Mouse (Mus musculus) mature B cell (primary cell): Measurements from ENCODE around the gene Tnni1.

ENCODE experiments used
- in situ Hi-C: fragments of 300-500 bp; cut with MboI; formaldehyde crosslinking; loops from 2 replicates; pipeline ENCODE4 v1.14.3; 2019

Tnni1 gene

DNA sequence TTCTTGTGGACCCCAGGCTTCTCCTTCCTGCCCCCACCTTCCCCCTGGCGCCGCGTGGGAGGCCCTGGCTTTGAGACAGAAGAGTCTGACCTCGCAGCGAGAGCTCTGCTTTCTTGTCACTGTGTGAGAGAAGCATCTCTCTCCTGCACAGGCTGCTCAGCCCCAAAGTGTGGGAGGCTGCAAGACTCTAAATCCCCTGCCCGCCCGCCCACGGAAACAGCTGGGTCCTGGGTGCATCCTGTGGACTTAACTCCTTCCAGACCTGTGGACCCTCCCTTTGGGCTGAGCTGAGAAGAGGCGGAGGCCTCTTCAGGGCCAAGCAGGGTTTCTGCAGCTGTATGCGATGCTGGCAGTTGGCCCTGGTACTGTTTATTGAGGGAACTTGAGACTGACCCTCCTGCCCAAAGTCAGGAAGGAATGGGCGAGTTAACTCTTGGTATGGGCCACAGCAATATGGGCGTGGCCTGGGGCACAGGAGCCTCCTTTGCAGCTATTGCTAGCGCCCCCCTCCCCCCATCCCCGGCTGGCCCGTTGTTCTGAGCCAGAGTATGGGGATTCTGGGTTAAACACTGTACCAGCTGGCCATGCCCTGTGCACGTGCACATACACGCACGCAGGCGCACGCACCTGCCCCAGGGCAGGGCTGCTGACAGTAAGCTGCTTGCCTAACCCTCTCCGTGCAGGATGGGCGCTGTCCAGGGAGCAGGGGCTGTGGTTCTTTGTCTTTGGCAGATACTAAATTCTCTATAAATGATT lies at the start of gene Tnni1:
TSS of gene Tnni1 (plus strand) at position 655 of the 756 bp plus-strand sequence.
- in situ Hi-C loops: no loop called here

DNA sequence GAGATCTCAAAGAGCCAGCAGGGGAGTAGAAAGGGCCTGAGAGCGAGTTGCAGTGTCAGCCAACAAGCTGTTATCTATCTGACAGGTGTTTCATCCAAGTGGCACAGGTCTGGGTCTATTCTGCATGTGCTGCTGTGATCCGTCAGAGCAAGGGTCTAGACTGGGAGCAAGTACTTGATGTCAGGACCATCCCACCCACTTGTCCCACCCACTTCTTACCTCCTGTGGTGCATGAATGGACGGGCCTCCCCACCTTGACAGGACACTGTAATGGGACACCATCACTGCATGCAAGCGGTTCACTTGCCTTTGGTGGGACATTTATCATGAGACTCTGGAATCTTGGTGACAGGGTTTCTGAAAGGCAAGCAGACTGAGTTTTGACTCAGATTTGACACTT lies 49.4 kb upstream of the Tnni1 start:
- in situ Hi-C loops: loop anchor here (10.0 kb wide), 1 partner anchor 55 kb away; no protein-coding TSS in a partner anchor

- in situ Hi-C loops: no loop called here
Observed at GRCm38 (mm10) chr1:135730296-135730695, 48.9 kb upstream of the Tnni1 start.

DNA sequence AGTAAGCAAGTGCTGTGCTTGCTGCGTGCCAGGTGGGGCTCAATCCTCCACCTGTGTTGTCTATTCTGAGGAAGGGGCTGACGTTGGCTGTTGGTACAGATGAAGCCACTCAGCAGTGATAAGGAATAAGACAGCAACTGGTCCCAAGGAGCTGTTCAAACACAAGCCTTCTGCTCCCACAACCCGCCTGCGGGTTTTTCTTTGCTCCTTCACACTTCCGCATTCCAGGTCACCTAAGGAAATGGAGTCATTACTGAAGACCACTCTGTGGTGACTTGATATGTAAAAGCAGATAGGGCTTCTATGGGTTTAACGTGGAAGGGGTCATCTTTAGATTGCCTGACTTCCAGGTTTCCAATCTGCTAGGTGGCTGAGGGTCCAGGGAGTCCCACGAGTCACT lies 47.8 kb upstream of the Tnni1 start:
- in situ Hi-C loops: no loop called here

DNA sequence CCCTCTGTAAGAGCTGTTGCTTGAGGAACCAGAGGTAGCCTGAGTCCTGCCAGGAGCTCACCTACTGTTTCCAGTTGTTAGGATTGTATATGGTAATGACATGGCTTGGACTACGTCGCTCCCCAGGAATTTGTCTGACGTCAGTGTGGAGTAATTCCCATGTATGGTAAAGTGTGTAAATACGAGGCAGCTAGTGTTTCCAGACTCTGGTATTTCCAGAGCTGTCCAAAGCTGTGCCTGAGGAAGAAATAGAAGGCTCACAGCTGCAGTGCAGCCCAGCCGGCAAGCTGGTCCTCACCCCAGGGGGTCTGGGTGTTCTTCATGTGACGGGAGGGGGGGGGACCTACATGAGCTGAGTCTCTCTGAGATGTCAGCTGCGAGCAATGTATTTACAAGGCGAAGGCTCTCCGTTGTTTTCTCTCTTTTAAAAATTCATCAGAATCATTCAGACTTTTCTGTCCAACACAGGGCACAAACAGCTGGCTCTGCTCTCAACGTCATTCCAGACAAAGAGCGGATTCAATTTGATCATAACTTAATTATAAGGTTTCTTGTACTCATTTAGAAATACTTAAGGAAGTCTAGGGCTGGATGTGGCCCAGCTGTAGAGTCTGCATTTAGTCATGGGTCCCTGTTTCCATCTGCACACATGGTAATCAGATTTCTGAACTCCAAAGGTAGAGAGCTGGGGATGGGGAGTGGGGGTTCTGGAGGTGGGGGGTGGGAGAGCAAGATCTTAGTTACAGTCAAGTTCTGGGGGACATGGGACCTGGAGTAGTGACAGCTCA lies 47.1 kb upstream of the Tnni1 start:
- in situ Hi-C loops: no loop called here

DNA sequence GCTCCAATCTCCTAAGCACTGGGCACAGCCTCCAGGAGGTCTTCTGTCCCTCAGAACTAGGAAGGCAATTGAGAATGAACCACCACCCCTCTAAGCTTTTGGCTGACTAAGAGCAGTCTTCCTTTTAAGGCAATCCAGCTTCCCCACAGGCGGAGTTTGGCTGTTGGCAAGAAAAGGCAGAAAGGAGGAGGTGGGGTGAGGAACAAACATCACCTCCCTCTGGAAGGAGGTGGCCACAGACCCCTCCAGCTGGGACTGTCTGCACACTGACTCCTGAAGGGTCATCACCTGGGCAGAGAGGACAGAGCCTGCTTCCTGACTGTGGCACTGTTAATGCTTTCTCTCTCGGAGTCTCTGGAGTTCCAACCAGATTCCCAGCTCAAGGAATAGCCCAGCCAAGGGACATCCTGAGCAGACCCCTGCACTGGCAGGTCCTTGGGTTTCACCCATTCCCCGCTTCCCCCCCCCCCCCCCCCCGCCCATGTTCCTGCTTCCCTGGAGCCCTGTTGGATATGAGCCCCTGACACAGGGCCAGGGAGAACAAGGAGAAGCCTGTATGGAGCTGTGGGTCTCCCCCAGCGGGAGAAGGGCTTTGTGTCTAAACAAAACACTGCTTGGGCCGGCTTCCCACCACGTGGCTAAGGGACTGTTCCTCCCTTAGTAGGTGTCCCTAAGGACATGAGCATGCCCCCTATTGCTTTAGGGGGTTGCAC lies 44.9 kb upstream of the Tnni1 start:
- in situ Hi-C loops: no loop called here

DNA sequence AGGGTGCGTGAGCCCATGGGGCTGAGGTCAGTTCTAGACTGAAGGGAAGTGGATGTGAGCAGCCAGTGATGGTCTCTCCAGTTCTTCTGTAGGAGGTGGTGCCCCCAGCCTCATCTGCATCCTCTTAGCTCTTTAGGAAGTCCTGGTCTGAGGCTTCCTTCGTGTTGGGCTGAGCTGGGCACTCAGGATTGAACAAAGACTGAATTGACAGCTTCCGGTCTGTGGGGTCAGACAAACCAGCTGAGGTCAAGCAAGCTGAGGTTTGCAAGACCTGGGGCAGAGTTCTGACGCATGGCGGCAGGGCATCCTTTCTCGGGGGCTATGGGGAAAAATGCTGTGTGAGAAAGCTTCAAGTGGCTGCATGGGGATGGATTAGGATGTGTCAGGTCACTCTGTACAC lies 43.8 kb upstream of the Tnni1 start:
- in situ Hi-C loops: no loop called here

DNA sequence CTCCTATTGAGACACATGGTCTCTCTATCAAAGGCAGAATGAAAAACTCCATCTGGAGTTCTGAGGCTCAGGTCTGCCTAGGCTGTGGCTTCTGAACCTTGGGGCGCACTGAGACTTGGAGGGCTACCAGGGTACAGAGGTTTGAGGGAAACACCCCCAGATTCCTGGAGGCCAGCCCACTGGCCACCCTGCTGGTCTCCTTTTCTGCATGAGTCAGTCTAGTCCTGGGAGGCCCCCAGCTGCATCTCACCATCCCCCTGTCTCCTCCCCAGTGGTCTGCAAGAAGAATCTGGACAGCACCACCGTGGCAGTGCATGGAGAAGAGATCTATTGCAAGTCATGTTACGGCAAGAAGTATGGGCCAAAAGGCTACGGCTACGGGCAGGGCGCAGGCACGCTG lies 34.2 kb upstream of the Tnni1 start:
- in situ Hi-C loops: no loop called here

DNA sequence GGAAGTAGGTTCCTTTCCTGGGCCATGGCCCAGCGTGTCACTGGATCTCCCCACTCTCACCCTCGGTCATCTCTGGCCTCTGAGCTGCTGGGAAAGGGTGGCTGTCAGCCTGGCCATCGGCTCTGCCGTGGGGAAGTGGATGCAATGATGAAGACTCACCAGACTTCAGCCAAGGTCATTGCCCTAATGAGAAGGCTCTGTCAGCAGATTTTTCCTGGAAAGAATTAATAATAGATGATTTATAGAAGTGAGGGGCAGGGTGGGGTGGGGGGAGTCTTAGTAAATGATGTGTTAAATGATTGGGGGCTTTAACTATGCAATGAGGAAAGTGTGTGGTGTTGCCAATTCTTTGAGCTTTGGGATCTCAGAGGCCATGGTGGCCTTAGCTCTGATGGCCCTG lies 33.0 kb upstream of the Tnni1 start:
- in situ Hi-C loops: no loop called here

DNA sequence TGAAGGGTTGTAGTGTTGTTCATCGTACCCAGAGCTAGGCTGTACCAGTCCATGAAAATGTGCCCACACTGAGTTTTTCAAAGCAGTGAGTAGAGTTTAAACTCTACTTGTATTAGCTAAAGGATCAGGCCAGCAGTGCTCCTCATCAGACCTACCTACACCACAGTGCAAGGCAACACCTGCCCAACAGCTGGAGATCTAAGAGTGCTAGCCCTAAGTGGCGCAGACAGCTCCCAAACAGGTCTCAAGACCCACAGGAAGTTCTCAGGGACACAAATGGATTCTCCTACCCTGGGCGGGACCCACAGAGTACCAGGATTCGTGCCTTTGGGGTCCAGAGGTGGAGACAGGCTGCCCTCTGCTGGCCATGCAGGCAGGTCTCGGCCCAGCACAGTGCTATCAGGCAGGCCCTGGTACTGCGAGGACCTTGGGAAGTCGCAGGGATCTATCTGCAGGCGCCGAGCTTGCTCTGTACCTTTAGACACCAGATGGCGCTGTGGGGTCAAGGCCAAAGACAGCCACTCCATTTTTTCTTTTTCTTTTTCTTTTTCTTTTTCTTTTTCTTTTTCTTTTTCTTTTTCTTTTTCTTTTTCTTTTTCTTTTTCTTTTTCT lies 26.4 kb upstream of the Tnni1 start:
- in situ Hi-C loops: no loop called here

DNA sequence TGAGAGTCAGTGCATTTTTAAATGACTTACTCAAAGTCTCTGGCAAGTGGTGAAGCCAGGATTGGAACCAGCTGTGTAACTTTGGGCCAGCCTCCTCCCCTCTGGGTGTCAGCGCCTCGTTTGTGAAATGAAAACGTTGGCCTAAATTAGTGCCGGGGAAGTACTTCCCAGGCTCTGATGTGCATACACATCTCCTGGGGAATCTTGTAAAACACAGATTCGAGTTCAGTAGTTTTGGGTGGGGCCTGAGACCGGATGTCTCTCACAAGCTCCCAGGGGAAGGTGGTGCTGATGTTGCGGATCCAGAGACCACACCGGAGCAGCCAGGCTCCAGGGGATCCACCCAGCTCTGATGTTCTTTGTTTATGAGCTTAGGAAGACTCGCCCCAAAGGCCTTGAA lies 23.9 kb upstream of the Tnni1 start:
- in situ Hi-C loops: no loop called here

GRCm38 (mm10) chr1:135755913-135756312 lies 23.3 kb upstream of the Tnni1 start:
- in situ Hi-C loops: no loop called here

- in situ Hi-C loops: no loop called here
Observed at GRCm38 (mm10) chr1:135757287-135757686, 21.9 kb upstream of the Tnni1 start.

DNA sequence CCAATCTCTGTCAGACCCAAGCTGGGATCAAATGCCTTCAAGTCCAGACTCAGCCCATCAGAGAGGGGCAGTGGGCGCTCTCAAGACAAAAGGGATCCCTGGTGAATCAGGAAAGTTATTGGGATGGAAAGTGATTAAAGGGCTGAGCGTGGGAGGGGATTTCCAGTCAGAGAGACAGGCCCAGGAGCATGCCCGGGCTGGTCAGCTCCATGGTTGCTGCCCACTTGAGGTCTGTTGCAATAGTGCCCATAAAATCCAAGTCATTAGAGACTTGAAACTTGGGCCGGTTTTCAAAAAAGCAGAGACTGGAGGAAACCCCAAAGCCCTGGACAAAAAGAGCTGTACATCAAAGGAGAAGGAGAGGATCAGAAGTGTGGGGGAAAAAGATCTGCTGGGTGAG lies 19.5 kb upstream of the Tnni1 start:
- in situ Hi-C loops: no loop called here

GRCm38 (mm10) chr1:135760216-135760615 lies 19.0 kb upstream of the Tnni1 start:
- in situ Hi-C loops: no loop called here

DNA sequence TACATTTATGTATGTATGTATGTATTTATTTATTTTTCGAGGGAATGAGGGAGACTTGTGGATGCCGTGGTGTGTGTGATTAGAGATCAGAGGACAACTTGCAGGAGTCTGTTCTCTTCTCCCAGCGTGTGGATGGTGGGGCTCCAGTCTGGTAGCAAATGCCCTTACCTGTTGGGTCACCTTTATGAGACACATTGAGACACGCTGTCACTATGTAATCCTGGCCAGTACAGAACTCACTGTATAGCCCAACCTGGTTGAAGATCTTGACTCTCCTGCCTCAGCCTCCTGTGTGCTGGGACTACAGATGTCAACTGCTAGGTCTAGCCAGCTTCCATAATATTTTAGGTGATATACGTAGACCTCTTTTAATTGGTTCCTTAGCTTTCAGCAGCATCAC lies 17.5 kb upstream of the Tnni1 start:
- in situ Hi-C loops: no loop called here

DNA sequence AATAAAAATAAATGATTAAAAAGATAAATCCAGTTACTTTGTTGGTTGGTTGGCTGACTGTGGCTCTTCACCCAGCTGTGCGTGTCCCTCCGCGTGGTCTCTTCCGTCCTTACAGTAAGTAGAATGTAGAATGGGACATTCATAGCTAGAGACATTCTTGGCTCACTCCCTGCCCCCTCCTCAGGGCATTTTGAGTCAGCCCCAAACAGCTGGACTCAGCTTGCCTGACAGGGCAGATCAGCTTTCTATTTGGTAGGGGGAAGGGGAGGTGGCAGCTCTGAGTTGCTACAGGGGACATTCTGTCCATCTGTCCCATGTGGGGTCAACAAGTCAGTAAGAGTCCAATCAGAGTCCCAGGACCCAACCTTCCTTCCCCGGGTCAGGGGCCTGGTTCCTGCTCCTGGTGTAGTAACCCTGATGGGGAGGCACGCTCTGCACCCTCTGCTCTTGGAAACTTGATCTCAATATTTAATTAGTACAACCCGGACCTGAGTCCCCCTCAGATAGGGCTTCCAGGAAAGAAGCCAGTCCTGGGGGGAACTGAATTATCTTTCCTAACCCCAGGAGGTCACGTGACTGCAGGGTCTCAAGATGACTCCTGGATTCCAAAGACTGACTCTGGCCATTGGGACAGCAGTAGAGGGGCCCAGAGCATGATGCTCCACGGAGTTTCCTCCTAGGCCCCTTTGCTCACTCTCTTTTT lies 15.6 kb upstream of the Tnni1 start:
- in situ Hi-C loops: no loop called here

DNA sequence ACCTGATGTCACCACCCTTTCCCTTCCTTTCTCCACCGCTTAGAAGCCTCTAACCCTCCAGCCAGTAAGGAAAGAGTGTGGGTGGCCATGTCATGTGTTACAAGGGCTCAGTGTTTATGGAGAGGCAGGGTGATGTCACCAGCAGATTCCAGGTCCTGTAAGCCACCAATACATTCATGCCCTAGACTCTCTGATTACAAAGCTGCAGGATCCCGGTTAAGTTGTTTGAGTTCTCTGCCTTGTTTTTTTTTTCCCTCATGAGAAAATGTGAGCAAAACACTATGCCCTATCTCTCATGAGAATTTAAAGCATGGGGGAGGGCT lies 15.1 kb upstream of the Tnni1 start:
- in situ Hi-C loops: no loop called here

- in situ Hi-C loops: no loop called here
Observed at GRCm38 (mm10) chr1:135765645-135766591, 13.3 kb upstream of the Tnni1 start, which contains the start of gene Phlda3. Phlda3 (plus strand) TSS chr1:135766119.

- in situ Hi-C loops: no loop called here
Observed at GRCm38 (mm10) chr1:135766592-135767306, 12.5 kb upstream of the Tnni1 start.
